Mouse (Mus musculus): Measurements from ENCODE around the gene Dnm2. TPM values are rescaled to one million over a fixed set of nuclear protein-coding genes. Genes with fewer than 3 reads are reported as not detected.

Dnm2 gene
- total and polyA plus RNA-seq, 2 experiments from 2014 or later, result 58.6 to 80.4 TPM

GRCm38 (mm10) chr9:21556996-21557395 is 132.3 kb downstream of the Dnm2 start:
- no peak for ATAC-seq

More at GRCm38 (mm10) chr9:21556996-21557395, 132.3 kb downstream of the Dnm2 start:
- Histone ChIP-seq H3K27me3 (ENCODE audit: insufficient read depth, low read length) (no peaks in the 10 kb centered on the region), H3K4me1 (ENCODE audit: insufficient read depth, low read length) (0 out of 2 replicates have a peak, but pooled peaks cover 4% of the 10 kb centered on the region), H3K4me3 (ENCODE audit: low read length) (no peak overlapping the region), H3K4me2 (ENCODE audit: low read depth, low read length) (no peak overlapping the region), H3K9me3 (ENCODE audit: low read length) (no peaks in the 10 kb centered on the region), H3K9ac (replicated peaks; ENCODE audit: low read length) (no peak overlapping the region), H3K36me3 (ENCODE audit: insufficient read depth, low read length) (no peaks in the 10 kb centered on the region; the same call in 1 of the 2 replicates), H3K27ac (no peak overlapping the region)
- TF ChIP-seq CTCF (IDR thresholded peaks at IDR 0.05; ENCODE audit: low read depth), result no peak
- 74% methylated on average over 2 of the region's 2 CpGs for WGBS
- no peak for DNase-seq (ENCODE audit: low spot score)

Small RNA genes within 50 kb of the gene (microRNA-seq; reads per million reads assigned to microRNA genes)
- 0.18 to 0.36 reads per million in 2 experiments for gene Mir199a-1

Other genes starting within 250 kb of the Dnm2 start
- gene Keap1, start 185.5 kb upstream of the Dnm2 start, total RNA-seq (2014; rRNA removed), result 74.9 and 98.9 TPM in 2 replicates
- gene Keap1, start 185.5 kb upstream of the Dnm2 start, polyA plus RNA-seq (2015; fragmentation: Nextera tagmentation; extraction: Ambion mirVana), result 59.4 and 60.9 TPM in 2 replicates
- 4.9 and 8.2 TPM in 2 replicates for gene S1pr5, start 176.5 kb upstream of the Dnm2 start, total RNA-seq (2014; rRNA removed)
- 2.9 and 3.1 TPM in 2 replicates for gene S1pr5, start 176.5 kb upstream of the Dnm2 start, polyA plus RNA-seq (2015; fragmentation: Nextera tagmentation; extraction: Ambion mirVana)
- gene Atg4d, start 159.6 kb upstream of the Dnm2 start, total RNA-seq (2014; rRNA removed), result 24.8 and 38.6 TPM in 2 replicates
- gene Atg4d, start 159.6 kb upstream of the Dnm2 start, polyA plus RNA-seq (2015; fragmentation: Nextera tagmentation; extraction: Ambion mirVana), result 32.1 and 35.5 TPM in 2 replicates
- 14.8 and 15.3 TPM in 2 replicates for gene Kri1, start 136.9 kb upstream of the Dnm2 start, total RNA-seq (2014; rRNA removed)
- 10.9 and 11.8 TPM in 2 replicates for gene Kri1, start 136.9 kb upstream of the Dnm2 start, polyA plus RNA-seq (2015; fragmentation: Nextera tagmentation; extraction: Ambion mirVana)
- 115 and 123 TPM in 2 replicates for gene Cdkn2d, start 133.5 kb upstream of the Dnm2 start, total RNA-seq (2014; rRNA removed)
- 134 and 142 TPM in 2 replicates for gene Cdkn2d, start 133.5 kb upstream of the Dnm2 start, polyA plus RNA-seq (2015; fragmentation: Nextera tagmentation; extraction: Ambion mirVana)
- 2.5 and 7.0 TPM in 2 replicates for gene Ap1m2, start 112.6 kb upstream of the Dnm2 start, total RNA-seq (2014; rRNA removed)
- 3.8 and 3.9 TPM in 2 replicates for gene Ap1m2, start 112.6 kb upstream of the Dnm2 start, polyA plus RNA-seq (2015; fragmentation: Nextera tagmentation; extraction: Ambion mirVana)
- gene Slc44a2, start 104.2 kb upstream of the Dnm2 start, total RNA-seq (2014; rRNA removed), result 58.5 and 68.0 TPM in 2 replicates
- gene Slc44a2, start 104.2 kb upstream of the Dnm2 start, polyA plus RNA-seq (2015; fragmentation: Nextera tagmentation; extraction: Ambion mirVana), result 52.6 and 58.8 TPM in 2 replicates
- 89.5 and 108 TPM in 2 replicates for gene Ilf3, start 57.0 kb upstream of the Dnm2 start, total RNA-seq (2014; rRNA removed)
- gene Ilf3, start 57.0 kb upstream of the Dnm2 start, polyA plus RNA-seq (2015; fragmentation: Nextera tagmentation; extraction: Ambion mirVana), result 174 and 184 TPM in 2 replicates
- 37.1 and 46.7 TPM in 2 replicates for gene Qtrt1, start 13.1 kb upstream of the Dnm2 start, total RNA-seq (2014; rRNA removed)
- 38.6 and 44.5 TPM in 2 replicates for gene Qtrt1, start 13.1 kb upstream of the Dnm2 start, polyA plus RNA-seq (2015; fragmentation: Nextera tagmentation; extraction: Ambion mirVana)
- 50.2 and 61.3 TPM in 2 replicates for gene Tmed1, start 85.3 kb downstream of the Dnm2 start, total RNA-seq (2014; rRNA removed)
- 59.2 and 65.8 TPM in 2 replicates for gene Tmed1, start 85.3 kb downstream of the Dnm2 start, polyA plus RNA-seq (2015; fragmentation: Nextera tagmentation; extraction: Ambion mirVana)
- 1.2 and 2.2 TPM in 2 replicates for gene AB124611, start 101.3 kb downstream of the Dnm2 start, total RNA-seq (2014; rRNA removed)
- gene AB124611, start 101.3 kb downstream of the Dnm2 start, polyA plus RNA-seq (2015; fragmentation: Nextera tagmentation; extraction: Ambion mirVana), result 1.1 and 1.2 TPM in 2 replicates
- gene Carm1, start 122.0 kb downstream of the Dnm2 start, total RNA-seq (2014; rRNA removed), result 84.9 and 92.7 TPM in 2 replicates
- 20.6 and 25.0 TPM in 2 replicates for gene Carm1, start 122.0 kb downstream of the Dnm2 start, polyA plus RNA-seq (2015; fragmentation: Nextera tagmentation; extraction: Ambion mirVana)
- gene Timm29, start 167.8 kb downstream of the Dnm2 start, total RNA-seq (2014; rRNA removed), result 63.3 and 66.8 TPM in 2 replicates
- 49.4 and 51.5 TPM in 2 replicates for gene Timm29, start 167.8 kb downstream of the Dnm2 start, polyA plus RNA-seq (2015; fragmentation: Nextera tagmentation; extraction: Ambion mirVana)
- 18.6 and 25.5 TPM in 2 replicates for gene Yipf2, start 167.9 kb downstream of the Dnm2 start, total RNA-seq (2014; rRNA removed)
- 18.4 and 19.3 TPM in 2 replicates for gene Yipf2, start 167.9 kb downstream of the Dnm2 start, polyA plus RNA-seq (2015; fragmentation: Nextera tagmentation; extraction: Ambion mirVana)
- 171 and 177 TPM in 2 replicates for gene Smarca4, start 191.3 kb downstream of the Dnm2 start, total RNA-seq (2014; rRNA removed)
- 71.5 and 80.6 TPM in 2 replicates for gene Smarca4, start 191.3 kb downstream of the Dnm2 start, polyA plus RNA-seq (2015; fragmentation: Nextera tagmentation; extraction: Ambion mirVana)

All from hindbrain, postnatal 0 days (tissue).